Mouse (Mus musculus): ENCODE measurements around the gene Gm49601. TPM values are rescaled to one million over a fixed set of nuclear protein-coding genes. Genes with fewer than 3 reads are reported as not detected.

Gene Gm49601
- polyA plus RNA-seq, 1 experiment from 2014 or later = 6.1 TPM

GRCm38 (mm10) chr16:18622916-18623750 is 3.1 kb downstream of the Gm49601 start:
- ATAC-seq (no peak), DNase-seq (ENCODE audit: low read depth, low spot score) (no peak)
- in situ Hi-C loops (cut with MboI; ENCODE audit: low pct_unique_long_range_greater_than_20kb) = no loop called here
- TF ChIP-seq CTCF (IDR thresholded peaks at IDR 0.05) = no peak
- H3K27me3 ChIP-seq = no peaks in the 10 kb centered on the region
- ChIA-PET POLR2A (no interaction called here), CTCF (no interaction called here)

DNA sequence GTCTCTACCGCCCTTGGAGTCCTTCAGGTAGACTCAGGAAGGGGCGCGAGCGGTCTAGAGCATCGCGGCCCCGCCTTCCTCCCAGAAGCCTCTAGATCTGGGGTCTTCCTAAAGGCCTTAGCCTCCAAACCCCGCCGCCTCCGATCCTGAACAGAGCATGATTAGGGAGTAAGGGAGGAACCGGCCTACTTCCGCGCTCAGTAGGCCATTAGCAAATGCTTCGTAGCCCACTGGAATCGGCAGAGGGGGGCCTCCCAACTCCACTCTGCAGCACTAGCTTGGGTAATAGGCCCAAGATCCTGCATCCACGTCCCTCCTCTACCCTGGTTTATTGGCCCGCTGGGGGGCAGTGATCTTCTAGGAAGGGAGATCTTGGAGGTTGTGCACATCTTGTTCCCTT is 4.2 kb downstream of the Gm49601 start, which contains the start of gene Gp1bb:
TSS of gene Gp1bb (minus strand) at position 385 of the 400 bp plus-strand sequence.
- in situ Hi-C loops (cut with MboI; ENCODE audit: low pct_unique_long_range_greater_than_20kb) = no loop called here
- CTCF ChIA-PET = no interaction called here
- ATAC-seq = no peak

GRCm38 (mm10) chr16:18621362-18622001 is 4.7 kb downstream of the Gm49601 start:
- H3K27me3 ChIP-seq = no peaks in the 10 kb centered on the region
- no peak for ATAC-seq
- no peak for DNase-seq (ENCODE audit: low read depth, low spot score)
- CTCF ChIA-PET = no interaction called here
- TF ChIP-seq CTCF (IDR thresholded peaks at IDR 0.05) = no peak
- in situ Hi-C loops (cut with MboI; ENCODE audit: low pct_unique_long_range_greater_than_20kb) = no loop called here
- POLR2A ChIA-PET = no interaction called here

More for the DNA sequence above, 4.2 kb downstream of the Gm49601 start, which contains the start of gene Gp1bb:
- no peak for DNase-seq (ENCODE audit: low read depth, low spot score)
- no peak for TF ChIP-seq CTCF (IDR thresholded peaks at IDR 0.05)
- POLR2A ChIA-PET = no interaction called here
- H3K27me3 ChIP-seq = no peaks in the 10 kb centered on the region

DNA sequence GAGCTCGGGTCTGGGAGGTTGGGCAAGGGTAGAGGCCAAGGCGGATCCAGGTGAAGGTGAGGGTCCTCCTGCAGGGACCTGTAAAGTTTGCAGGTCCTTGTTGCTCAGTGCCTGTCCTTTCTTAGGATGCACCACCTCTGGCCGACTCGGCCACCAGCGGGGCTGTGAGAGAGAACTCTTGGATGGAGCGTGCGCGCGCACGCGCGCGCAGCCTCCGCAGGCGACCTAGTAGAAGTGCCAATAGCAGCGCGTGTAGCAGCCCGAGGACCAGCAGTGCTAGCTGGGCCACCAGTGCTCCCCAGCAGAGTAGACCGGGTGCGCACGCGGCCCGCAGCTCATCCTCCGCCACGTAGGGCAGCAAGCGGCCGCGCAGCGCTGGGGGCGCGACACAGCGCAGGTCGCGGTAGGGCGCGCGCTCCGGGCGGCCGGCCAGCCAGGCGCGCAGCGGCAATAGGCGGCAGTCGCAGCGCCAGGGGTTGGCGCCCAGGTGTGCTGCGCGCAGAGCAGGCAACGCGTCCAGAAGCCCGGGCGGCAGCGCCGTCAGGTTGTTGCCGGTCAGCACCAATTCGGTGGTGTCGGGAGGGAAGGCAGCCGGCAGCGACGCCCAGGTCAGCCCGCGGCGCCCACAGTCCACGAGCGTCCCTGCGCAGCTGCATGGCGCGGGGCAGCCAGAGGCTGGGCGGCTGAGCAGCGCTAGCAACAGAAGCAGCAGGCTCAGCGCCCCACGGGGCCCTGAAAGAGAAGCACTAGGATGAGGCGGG is 5.4 kb downstream of the Gm49601 start:
- POLR2A ChIA-PET = no interaction called here
- H3K27me3 ChIP-seq = no peaks in the 10 kb centered on the region
- no peak for TF ChIP-seq CTCF (IDR thresholded peaks at IDR 0.05)
- DNase-seq (ENCODE audit: low read depth, low spot score) (no peak), ATAC-seq (no peak)
- CTCF ChIA-PET = interaction anchor here (0.6 to 1.7 kb wide), 3 partner anchors 12 to 177 kb away, joined by 3 to 4 read pairs (median 3); no protein-coding TSS in a partner anchor
- in situ Hi-C loops (cut with MboI; ENCODE audit: low pct_unique_long_range_greater_than_20kb) = no loop called here

DNA sequence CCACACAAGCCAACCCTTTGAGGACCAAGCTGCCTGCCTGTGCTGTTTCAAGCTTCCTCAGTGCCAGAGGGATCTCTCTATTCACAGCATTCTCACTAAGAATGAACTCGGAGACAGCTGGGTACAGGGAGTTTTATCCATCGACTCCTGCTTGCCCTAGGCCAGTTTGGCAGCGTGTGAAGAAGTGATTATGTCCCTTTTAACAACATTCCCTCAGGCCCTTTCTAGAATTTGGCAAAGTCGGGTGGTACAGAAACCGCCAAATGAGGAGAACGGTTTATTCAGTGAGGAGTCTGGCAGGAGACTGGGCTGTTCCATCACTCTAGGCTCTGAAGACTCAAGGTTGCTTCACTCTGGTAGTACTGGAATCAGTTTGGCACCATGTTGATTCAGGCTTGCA is 6.0 kb downstream of the Gm49601 start:
- H3K27me3 ChIP-seq = no peaks in the 10 kb centered on the region
- in situ Hi-C loops (cut with MboI; ENCODE audit: low pct_unique_long_range_greater_than_20kb) = no loop called here
- TF ChIP-seq CTCF (IDR thresholded peaks at IDR 0.05) = no peak
- ChIA-PET POLR2A (no interaction called here), CTCF (interaction anchor here (0.6 to 1.7 kb wide), 3 partner anchors 12 to 177 kb away, joined by 3 to 4 read pairs (median 3); no protein-coding TSS in a partner anchor)
- ATAC-seq = no peak
- no peak for DNase-seq (ENCODE audit: low read depth, low spot score)

DNA sequence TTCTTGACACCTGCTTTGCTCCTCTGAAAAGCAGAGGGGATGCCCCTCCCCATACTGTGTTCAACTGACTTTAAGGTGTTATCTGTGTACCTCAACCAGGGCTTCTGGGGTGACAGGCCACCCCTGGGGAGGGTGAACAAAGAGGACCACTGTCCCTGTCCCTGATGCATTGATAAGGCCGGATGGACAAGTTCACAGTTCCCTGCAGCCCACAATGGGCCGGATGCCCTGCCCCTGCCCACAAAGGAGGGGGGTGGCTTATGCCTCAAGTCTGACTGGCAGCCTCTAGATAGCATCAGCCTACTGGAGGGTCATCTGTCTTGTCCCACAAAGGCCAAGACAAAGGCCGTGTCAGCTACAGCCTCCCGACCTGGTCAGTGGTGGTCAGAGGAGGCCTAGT is 7.1 kb downstream of the Gm49601 start:
- POLR2A ChIA-PET = no interaction called here
- TF ChIP-seq CTCF (IDR thresholded peaks at IDR 0.05) = no peak
- no peak for ATAC-seq
- in situ Hi-C loops (cut with MboI; ENCODE audit: low pct_unique_long_range_greater_than_20kb) = loop anchor here (5.0 kb wide), 1 partner anchor 177 kb away; no protein-coding TSS in a partner anchor
- CTCF ChIA-PET = interaction anchor here (1.2 to 3.9 kb wide), 5 partner anchors 14 to 274 kb away, joined by 3 to 47 read pairs (median 5); no protein-coding TSS in a partner anchor
- no peak for DNase-seq (ENCODE audit: low read depth, low spot score)
- H3K27me3 ChIP-seq = no peaks in the 10 kb centered on the region

DNA sequence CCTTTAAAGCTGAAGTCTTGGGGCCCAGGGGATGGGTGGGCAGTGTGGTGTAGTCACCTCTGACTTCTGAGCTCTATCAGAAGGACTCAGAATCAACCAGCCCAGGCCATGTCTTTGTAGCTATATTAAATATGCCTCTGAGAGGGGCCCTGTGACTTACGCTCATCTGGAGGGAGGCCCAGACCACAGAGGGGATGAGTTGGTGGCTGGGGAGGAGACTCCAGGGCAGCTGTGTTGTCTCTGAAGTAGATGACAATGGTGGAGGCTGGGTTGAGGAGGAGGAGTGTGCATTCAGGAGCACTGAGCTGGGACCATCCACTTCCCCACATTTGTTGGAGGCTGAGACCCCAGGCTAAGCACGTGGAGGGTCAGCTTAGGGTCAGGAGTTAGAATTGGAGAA is 7.9 kb downstream of the Gm49601 start:
- no peaks in the 10 kb centered on the region for H3K27me3 ChIP-seq
- CTCF ChIA-PET = interaction anchor here (0.7 to 3.9 kb wide), 16 partner anchors 10 to 285 kb away, joined by 3 to 47 read pairs (median 5); partner anchors contain the start of genes Arvcf and Tango2
- ATAC-seq = no peak
- POLR2A ChIA-PET = interaction anchor here (1.1 to 1.2 kb wide), 2 partner anchors 271 to 273 kb away, joined by 3 to 6 read pairs; no protein-coding TSS in a partner anchor
- DNase-seq (ENCODE audit: low read depth, low spot score) = no peak
- in situ Hi-C loops (cut with MboI; ENCODE audit: low pct_unique_long_range_greater_than_20kb) = loop anchor here (5.0 kb wide), 1 partner anchor 176 kb away; no protein-coding TSS in a partner anchor
- TF ChIP-seq CTCF (IDR thresholded peaks at IDR 0.05) = no peak

GRCm38 (mm10) chr16:18617370-18618065 is 8.7 kb downstream of the Gm49601 start:
- no peak for TF ChIP-seq CTCF (IDR thresholded peaks at IDR 0.05)
- peak; percentile 62 for ATAC-seq
- POLR2A ChIA-PET = interaction anchor here (1.1 to 1.2 kb wide), 2 partner anchors 270 to 273 kb away, joined by 3 to 6 read pairs; no protein-coding TSS in a partner anchor

GRCm38 (mm10) chr16:18613301-18613700 is 12.9 kb downstream of the Gm49601 start:
- ChIA-PET CTCF (interaction anchor here (2.0 kb wide), 1 partner anchor 170 kb away, joined by 8 read pairs; no protein-coding TSS in a partner anchor), POLR2A (no interaction called here)
- no peak for ATAC-seq
- no peak for DNase-seq (ENCODE audit: low read depth, low spot score)
- in situ Hi-C loops (cut with MboI; ENCODE audit: low pct_unique_long_range_greater_than_20kb) = loop anchor here (5.0 kb wide), 1 partner anchor 266 kb away; the partner anchor contains the start of genes Arvcf and Tango2
- H3K27me3 ChIP-seq = no peaks in the 10 kb centered on the region
- TF ChIP-seq CTCF (IDR thresholded peaks at IDR 0.05) = no peak

More at GRCm38 (mm10) chr16:18617370-18618065, 8.7 kb downstream of the Gm49601 start:
- in situ Hi-C loops (cut with MboI; ENCODE audit: low pct_unique_long_range_greater_than_20kb) = loop anchor here (5.0 kb wide), 1 partner anchor 175 kb away; no protein-coding TSS in a partner anchor
- peak; percentile 38 for DNase-seq (ENCODE audit: low read depth, low spot score)
- CTCF ChIA-PET = interaction anchor here (0.7 to 3.9 kb wide), 14 partner anchors 9 to 284 kb away, joined by 3 to 47 read pairs (median 5); partner anchors contain the start of genes Arvcf and Tango2
- H3K27me3 ChIP-seq = no peaks in the 10 kb centered on the region

Measured in Patski (cell line).